Mouse (Mus musculus) liver, adult 2 months (tissue): ENCODE data around the gene Shank2. TPM values are rescaled to one million over a fixed set of nuclear protein-coding genes. Genes with fewer than 3 reads are reported as not detected.

Experiments
- DNase-seq: peaks from one replicate; pipeline ENCODE4 v3.0.0-alpha.2; 2011; ENCODE audit warnings: low read depth, low spot score; ENCODE audit errors: extremely low read depth
- H3K27ac ChIP-seq: fragments of 200-500 bp; replicated peaks from 2 replicates; pipeline ENCODE4 v1.5.1; 2012; ENCODE audit warnings: low read depth, mild to moderate bottlenecking, control low read depth, inconsistent platforms, low read length; ENCODE audit not compliant: insufficient read depth
- H3K27me3 ChIP-seq: fragments of 200-500 bp; 2 replicates; pipeline ENCODE4 v1.6.1; 2012; ENCODE audit warnings: mild to moderate bottlenecking, moderate library complexity, low read length, inconsistent platforms; ENCODE audit not compliant: control insufficient read depth, insufficient read depth
- H3K36me3 ChIP-seq: fragments of 200-500 bp; 2 replicates; pipeline ENCODE4 v1.6.1; 2012; ENCODE audit warnings: low read length, inconsistent platforms; ENCODE audit not compliant: control insufficient read depth, insufficient read depth
- H3K4me1 ChIP-seq: fragments of 200-500 bp; 2 replicates; pipeline ENCODE4 v1.6.1; 2011; ENCODE audit warnings: low read length; ENCODE audit not compliant: control insufficient read depth, insufficient read depth
- H3K4me3 ChIP-seq: fragments of 200-500 bp; 2 replicates; pipeline ENCODE4 v1.5.1; 2011; ENCODE audit warnings: low read depth, mild to moderate bottlenecking, control low read depth, low read length, moderate library complexity; ENCODE audit not compliant: insufficient read depth
- H3K79me2 ChIP-seq: fragments of 200-500 bp; 2 replicates; pipeline ENCODE4 v1.6.1; 2012; ENCODE audit warnings: inconsistent platforms, mild to moderate bottlenecking, low read length, moderate library complexity; ENCODE audit not compliant: control insufficient read depth, insufficient read depth
- H3K9ac ChIP-seq: fragments of 200-500 bp; 2 replicates; pipeline ENCODE4 v1.6.1; 2012; ENCODE audit warnings: low read depth, mild to moderate bottlenecking, control low read depth, inconsistent platforms, low read length
- CTCF ChIP-seq: fragments of 200-500 bp; IDR thresholded peaks from 2 replicates; pipeline ENCODE4 v1.5.1; 2011; ENCODE audit warnings: low read depth, low read length, control low read depth
- POLR2A ChIP-seq: fragments of 200-500 bp; IDR thresholded peaks from 2 replicates; pipeline ENCODE4 v1.6.1; 2011; ENCODE audit warnings: low read length, control low read depth; ENCODE audit not compliant: insufficient read depth; ENCODE audit errors: extremely low read depth
- WGBS: fragments of 180-500 bp; shearing (Covaris S2); methylation state at CpG from one replicate; pipeline ENCODE4 v1.1.7; 2018; 5-methylcytosine and 5-hydroxymethylcytosine counted together
- polyA plus RNA-seq: library from polyadenylated mRNA; depleted of rRNA; stranded (reverse); fragments of >200 nt; gene quantifications from 2 replicates; pipeline ENCODE4 v1.2.3, GENCODE M21; 2012
- total RNA-seq: library from RNA; depleted of rRNA; stranded (reverse); fragments of >200 nt; gene quantifications from 2 replicates; pipeline ENCODE4 v1.2.3, GENCODE M21; 2014

Shank2 gene
- total and polyA plus RNA-seq, 2 experiments = 4.1 to 6.6 TPM

- Histone ChIP-seq H3K27ac (no peak overlapping the region), H3K9ac (no peak overlapping the region), H3K27me3 (no peaks in the 10 kb centered on the region), H3K79me2 (no peaks in the 10 kb centered on the region), H3K4me3 (no peak overlapping the region), H3K4me1 (no peaks in the 10 kb centered on the region), H3K36me3 (no peaks in the 10 kb centered on the region)
- WGBS = 65% methylated on average over 7 of the region's 7 CpGs
- no peak for DNase-seq
- no peak for TF ChIP-seq CTCF
- TF ChIP-seq POLR2A = no peak
Observed at GRCm38 (mm10) chr7:144175025-144175424, 173.3 kb downstream of the Shank2 start.

GRCm38 (mm10) chr7:144175481-144176233 lies 173.9 kb downstream of the Shank2 start:
- TF ChIP-seq POLR2A = no peak
- no peak for TF ChIP-seq CTCF
- H3K4me3 ChIP-seq = no peak overlapping the region
- DNase-seq = no peak
- no peak overlapping the region for H3K27ac ChIP-seq
- H3K9ac ChIP-seq = no peak overlapping the region
- 64% methylated on average over 40 of the region's 40 CpGs for WGBS
- no peaks in the 10 kb centered on the region for H3K27me3 ChIP-seq
- H3K36me3 ChIP-seq = no peaks in the 10 kb centered on the region
- H3K79me2 ChIP-seq = no peaks in the 10 kb centered on the region
- no peaks in the 10 kb centered on the region for H3K4me1 ChIP-seq

DNA sequence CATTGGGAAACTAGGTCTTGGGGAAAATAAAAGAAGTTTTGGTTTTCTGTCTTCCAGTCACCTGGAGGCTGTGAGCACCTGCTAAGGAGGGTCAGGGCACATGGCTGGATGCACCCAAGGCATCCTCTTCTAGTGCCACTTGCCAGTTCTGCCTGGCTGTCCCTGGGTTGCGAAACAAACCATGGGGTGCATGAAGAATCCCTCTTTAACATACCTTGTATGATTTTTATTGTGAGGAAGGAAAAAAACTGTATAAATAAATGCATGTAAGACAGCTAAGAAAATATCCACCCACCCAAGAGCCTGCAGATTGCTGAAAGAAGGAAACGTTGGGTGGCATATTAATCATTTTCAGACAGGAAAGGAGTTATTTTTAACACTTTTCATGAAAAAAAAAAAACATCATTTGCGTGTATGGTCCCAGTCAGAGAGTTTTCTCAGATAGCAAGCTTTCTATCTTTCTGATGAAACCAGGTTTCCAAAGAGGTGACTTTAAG lies 174.6 kb downstream of the Shank2 start:
- 76% methylated on average over 3 of the region's 3 CpGs for WGBS
- DNase-seq = no peak
- no peaks in the 10 kb centered on the region for H3K27me3 ChIP-seq
- no peaks in the 10 kb centered on the region for H3K79me2 ChIP-seq
- no peak overlapping the region for H3K4me3 ChIP-seq
- H3K4me1 ChIP-seq = no peaks in the 10 kb centered on the region
- H3K36me3 ChIP-seq = no peaks in the 10 kb centered on the region
- H3K9ac ChIP-seq = no peak overlapping the region
- TF ChIP-seq CTCF (no peak), POLR2A (no peak)
- no peak overlapping the region for H3K27ac ChIP-seq

GRCm38 (mm10) chr7:144179436-144179835 lies 177.7 kb downstream of the Shank2 start:
- WGBS = 94% methylated on average over 6 of the region's 6 CpGs
- DNase-seq = no peak
- H3K9ac ChIP-seq = no peak overlapping the region
- no peaks in the 10 kb centered on the region for H3K27me3 ChIP-seq
- no peak overlapping the region for H3K27ac ChIP-seq
- TF ChIP-seq POLR2A (no peak), CTCF (no peak)
- H3K79me2 ChIP-seq = no peaks in the 10 kb centered on the region
- no peak overlapping the region for H3K4me3 ChIP-seq
- H3K36me3 ChIP-seq = no peaks in the 10 kb centered on the region
- no peaks in the 10 kb centered on the region for H3K4me1 ChIP-seq

- DNase-seq = peak; percentile 12
- Histone ChIP-seq H3K27me3 (no peaks in the 10 kb centered on the region), H3K79me2 (no peaks in the 10 kb centered on the region), H3K4me1 (no peaks in the 10 kb centered on the region), H3K36me3 (0 out of 2 replicates have a peak, but pooled peaks cover 2% of the 10 kb centered on the region), H3K4me3 (no peak overlapping the region), H3K27ac (no peak overlapping the region), H3K9ac (no peak overlapping the region)
- TF ChIP-seq POLR2A (no peak), CTCF (peak; percentile 88)
- 44% methylated on average over 6 of the region's 6 CpGs for WGBS
Observed at GRCm38 (mm10) chr7:144180885-144181284, 179.2 kb downstream of the Shank2 start.

DNA sequence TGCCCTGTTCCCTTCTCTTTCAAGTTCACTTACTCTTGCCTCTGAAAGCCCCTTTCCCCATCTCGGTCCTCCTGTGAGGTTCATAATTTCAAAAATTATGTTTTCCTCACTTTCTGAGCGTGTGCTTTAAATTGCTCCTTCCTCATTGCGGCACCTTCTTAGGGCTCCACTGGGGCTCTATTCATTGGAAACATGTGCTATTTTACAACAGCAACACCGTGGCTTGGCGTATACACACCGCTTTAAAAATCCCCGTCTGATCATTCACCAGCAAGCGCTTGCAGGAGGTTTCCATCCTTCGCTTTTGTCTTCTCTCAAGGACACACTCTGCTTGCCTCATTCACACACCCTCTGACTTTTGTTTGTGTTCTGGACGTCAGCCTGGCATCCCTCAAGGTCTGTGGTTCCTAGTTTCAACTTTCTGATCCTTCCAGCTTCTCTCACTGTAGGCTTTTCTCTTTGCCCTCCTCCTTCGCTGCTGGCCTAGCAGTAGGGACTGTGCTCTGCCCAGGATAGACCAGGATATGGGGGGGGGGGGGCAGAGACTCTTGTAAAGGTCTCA lies 186.2 kb downstream of the Shank2 start:
- no peak for DNase-seq
- Histone ChIP-seq H3K79me2 (no peaks in the 10 kb centered on the region), H3K36me3 (peaks cover 3% of the 10 kb centered on the region; the same call in 1 of the 2 replicates), H3K27ac (no peak overlapping the region), H3K4me3 (no peak overlapping the region), H3K9ac (no peak overlapping the region), H3K27me3 (no peaks in the 10 kb centered on the region), H3K4me1 (no peaks in the 10 kb centered on the region)
- 85% methylated on average over 11 of the region's 11 CpGs for WGBS
- TF ChIP-seq POLR2A = no peak
- no peak for TF ChIP-seq CTCF
